Mouse (Mus musculus): Measurements from ENCODE around the gene Flywch2.
"Not testable (repeated sequence)": the region's sequence is repeated elsewhere in the genome, so short reads cannot be mapped to it uniquely, and the experiment has no call there.

Gene Flywch2

GRCm38 (mm10) chr17:23790269-23791078, 4.6 kb upstream of the Flywch2 start, which contains the start of gene Srrm2:
Srrm2 (plus strand) TSS chr17:23790532.
- DNase-seq (ENCODE audit: low spot score in 2 of 2), result peak in 1 of 2 experiments; percentile 33

- no peak for DNase-seq (ENCODE audit: low spot score in 2 of 2)
Measured at GRCm38 (mm10) chr17:23789749-23790268, 3.9 kb upstream of the Flywch2 start.

- no peak for DNase-seq (ENCODE audit: low spot score in 2 of 2)
Measured at GRCm38 (mm10) chr17:23788973-23789372, 3.1 kb upstream of the Flywch2 start.

GRCm38 (mm10) chr17:23786510-23786931, 640 bp upstream of the Flywch2 start:
- DNase-seq (ENCODE audit: low spot score in 2 of 2), result no peak

GRCm38 (mm10) chr17:23783352-23783751, 2.5 kb downstream of the Flywch2 start:
- DNase-seq (ENCODE audit: low spot score in 2 of 2), result no peak

- DNase-seq (ENCODE audit: low spot score in 2 of 2), result no peak
Measured at GRCm38 (mm10) chr17:23778447-23778846, 7.4 kb downstream of the Flywch2 start.

GRCm38 (mm10) chr17:23777141-23777540, 8.7 kb downstream of the Flywch2 start:
- DNase-seq (ENCODE audit: low spot score in 2 of 2), result no peak

GRCm38 (mm10) chr17:23776216-23776615, 9.7 kb downstream of the Flywch2 start:
- DNase-seq (ENCODE audit: low spot score in 2 of 2), result no peak

- DNase-seq (ENCODE audit: low spot score in 2 of 2), result peak; percentile 84 to 87
Measured at GRCm38 (mm10) chr17:23774090-23774489, 11.8 kb downstream of the Flywch2 start.

GRCm38 (mm10) chr17:23773676-23774075, 12.2 kb downstream of the Flywch2 start:
- DNase-seq (ENCODE audit: low spot score in 2 of 2), result no peak

- DNase-seq (ENCODE audit: low spot score in 2 of 2), result not testable (repeated sequence)
Measured at GRCm38 (mm10) chr17:23772219-23772556, 13.7 kb downstream of the Flywch2 start.

- DNase-seq (ENCODE audit: low spot score in 2 of 2), result peak; percentile 98
Measured at GRCm38 (mm10) chr17:23771284-23772218, 14.3 kb downstream of the Flywch2 start, which contains the start of gene Flywch1. Flywch1 (minus strand) TSS chr17:23771602.

GRCm38 (mm10) chr17:23770896-23771283, 15.0 kb downstream of the Flywch2 start:
- no peak for DNase-seq (ENCODE audit: low spot score in 2 of 2)

- no peak for DNase-seq (ENCODE audit: low spot score in 2 of 2)
Measured at GRCm38 (mm10) chr17:23770493-23770892, 15.4 kb downstream of the Flywch2 start.

GRCm38 (mm10) chr17:23762976-23763375, 22.9 kb downstream of the Flywch2 start:
- DNase-seq (ENCODE audit: low spot score in 2 of 2), result no peak

GRCm38 (mm10) chr17:23761155-23761554, 24.7 kb downstream of the Flywch2 start:
- DNase-seq (ENCODE audit: low spot score in 2 of 2), result no peak

- DNase-seq (ENCODE audit: low spot score in 2 of 2), result no peak
Measured at GRCm38 (mm10) chr17:23760231-23760630, 25.6 kb downstream of the Flywch2 start.

GRCm38 (mm10) chr17:23758801-23759200, 27.1 kb downstream of the Flywch2 start:
- DNase-seq (ENCODE audit: low spot score in 2 of 2), result no peak

- no peak for DNase-seq (ENCODE audit: low spot score in 2 of 2)
Measured at GRCm38 (mm10) chr17:23757581-23757980, 28.3 kb downstream of the Flywch2 start.

GRCm38 (mm10) chr17:23755689-23756088, 30.2 kb downstream of the Flywch2 start:
- DNase-seq (ENCODE audit: low spot score in 2 of 2), result no peak

GRCm38 (mm10) chr17:23749400-23750191, 36.3 kb downstream of the Flywch2 start:
- no peak for DNase-seq (ENCODE audit: low spot score in 2 of 2)

Data from spleen, postnatal 36 days (tissue).